Mouse (Mus musculus) MEL (cell line): ENCODE measurements around the gene Dlgap1.

Experiments
- CTCF ChIP-seq, 3 experiments: IDR thresholded peaks in 2 of 3; conservative IDR thresholded peaks in 1 of 3; 2 replicates each; pipeline ENCODE4 v1.5.1; 2011 to 2012; ENCODE audit warnings: low read length in 3 of 3, low read depth in 2 of 3, mild to moderate bottlenecking in 2 of 3, improper control_type of control experiment in 1 of 3, inconsistent platforms in 1 of 3, mixed read lengths in 1 of 3, moderate library complexity in 1 of 3; ENCODE audit not compliant: control insufficient read depth in 1 of 3, insufficient read depth in 1 of 3, poor library complexity in 1 of 3, severe bottlenecking in 1 of 3
- EP300 ChIP-seq, 2 experiments: IDR thresholded peaks; 2 replicates each; pipeline ENCODE4 v1.6.1; 2011; ENCODE audit warnings: improper control_type of control experiment in 2 of 2, low read length in 2 of 2, low read depth in 1 of 2, mild to moderate bottlenecking in 1 of 2
- MXI1 ChIP-seq: IDR thresholded peaks from 2 replicates; pipeline ENCODE4 v1.6.1; 2011; ENCODE audit warnings: mild to moderate bottlenecking, low read depth, low read length, improper control_type of control experiment
- POLR2A ChIP-seq, 2 experiments: IDR thresholded peaks; 2 replicates each; pipeline ENCODE4 v1.6.1; 2011 to 2012; ENCODE audit warnings: low read length in 2 of 2, mild to moderate bottlenecking in 2 of 2, control low read depth in 1 of 2, improper control_type of control experiment in 1 of 2, low read depth in 1 of 2, moderate library complexity in 1 of 2; ENCODE audit not compliant: control insufficient read depth in 1 of 2, insufficient read depth in 1 of 2, poor library complexity in 1 of 2

- TF ChIP-seq CTCF (IDR thresholded peaks at IDR 0.05 in 2 of 3, conservative IDR thresholded peaks at IDR 0.05 in 1 of 3; ENCODE audit: control insufficient read depth in 1 of 3, insufficient read depth in 1 of 3, low read depth in 2 of 3, low read length in 3 of 3, poor library complexity in 1 of 3, severe bottlenecking in 1 of 3) (no peak), MXI1 (no peak), POLR2A (IDR thresholded peaks at IDR 0.05; ENCODE audit: control insufficient read depth in 1 of 2, insufficient read depth in 1 of 2, low read depth in 1 of 2, low read length in 2 of 2, poor library complexity in 1 of 2) (no peak), EP300 (IDR thresholded peaks at IDR 0.05; ENCODE audit: low read depth in 1 of 2, low read length in 2 of 2) (no peak)
These were observed 35.8 kb downstream of the Dlgap1 start for GRCm38 (mm10) chr17:70004628-70005027.
